Mouse (Mus musculus) megakaryocyte-erythroid progenitor cell, adult 5-6 weeks (primary cell): ENCODE measurements around the gene Per2. TPM values are rescaled to one million over a fixed set of nuclear protein-coding genes. Genes with fewer than 3 reads are reported as not detected.

ENCODE experiments used
- ATAC-seq: replicated peaks from 2 replicates; pipeline ENCODE4 v1.8.0; 2016; ENCODE audit warnings: mild to moderate bottlenecking, inconsistent platforms; ENCODE audit not compliant: severe bottlenecking, poor library complexity, low FRiP score, low TSS enrichment
- total RNA-seq, 2 experiments: library from RNA; stranded (forward) in 1 of 2; stranded (reverse) in 1 of 2; fragments of 200-1000, 215-1000 nt in 1 of 2; fragments of >200 nt in 1 of 2; fragmentation: Nextera tagmentation in 1 of 2; gene quantifications; 2 replicates each; pipeline ENCODE4 v1.2.3; 2014 to 2017

Gene Per2
- total RNA-seq, 2 experiments from 2014 or later = 3.3 to 11.7 TPM

- ATAC-seq = no peak
Observed at GRCm38 (mm10) chr1:91439776-91440175, 19.3 kb downstream of the Per2 start.

GRCm38 (mm10) chr1:91437573-91437972, 21.6 kb downstream of the Per2 start:
- ATAC-seq = no peak

GRCm38 (mm10) chr1:91437083-91437400, 22.1 kb downstream of the Per2 start:
- ATAC-seq = no peak

GRCm38 (mm10) chr1:91436380-91437082, 22.6 kb downstream of the Per2 start:
- ATAC-seq = 0 out of 2 replicates have a peak, but pooled peaks have one; percentile 35

- ATAC-seq = no peak
Observed at GRCm38 (mm10) chr1:91435606-91436130, 23.5 kb downstream of the Per2 start.

GRCm38 (mm10) chr1:91434905-91435304, 24.2 kb downstream of the Per2 start:
- ATAC-seq = no peak

- ATAC-seq = no peak
Observed at GRCm38 (mm10) chr1:91430761-91431160, 28.4 kb downstream of the Per2 start.

GRCm38 (mm10) chr1:91429212-91429611, 29.9 kb downstream of the Per2 start:
- no peak for ATAC-seq

- ATAC-seq = peak; percentile 78
Observed at GRCm38 (mm10) chr1:91428614-91429013, 30.5 kb downstream of the Per2 start.

- ATAC-seq = no peak
Observed at GRCm38 (mm10) chr1:91426397-91426796, 32.7 kb downstream of the Per2 start.

GRCm38 (mm10) chr1:91420601-91421065, 38.5 kb downstream of the Per2 start:
- no peak for ATAC-seq

- no peak for ATAC-seq
Observed at GRCm38 (mm10) chr1:91419862-91420600, 39.1 kb downstream of the Per2 start.

- ATAC-seq = no peak
Observed at GRCm38 (mm10) chr1:91417991-91418390, 41.1 kb downstream of the Per2 start.

GRCm38 (mm10) chr1:91415311-91415710, 43.8 kb downstream of the Per2 start:
- ATAC-seq = no peak

GRCm38 (mm10) chr1:91414903-91415302, 44.2 kb downstream of the Per2 start:
- ATAC-seq = no peak

- no peak for ATAC-seq
Observed at GRCm38 (mm10) chr1:91413898-91414594, 45.1 kb downstream of the Per2 start, which contains the start of gene Hes6. Gene Hes6, minus strand, starts transcription at chr1:91414038.

- ATAC-seq = no peak
Observed at GRCm38 (mm10) chr1:91413536-91413897, 45.6 kb downstream of the Per2 start.

- ATAC-seq = peak; percentile 95
Observed at GRCm38 (mm10) chr1:91413030-91413506, 46.1 kb downstream of the Per2 start.

- peak; percentile 6 for ATAC-seq
Observed at GRCm38 (mm10) chr1:91412286-91413029, 46.7 kb downstream of the Per2 start.
